Mouse (Mus musculus) intestine, postnatal 0 days (tissue): ENCODE data around the gene Rps6kc1. TPM values are rescaled to one million over a fixed set of nuclear protein-coding genes. Genes with fewer than 3 reads are reported as not detected.
A peak's percentile ranks its signal among the peaks of the same experiment; 100 is the strongest.

ENCODE experiments used
- ATAC-seq: fragments of 200-750 bp; cut with Nextera tagmentation; 2 replicates; pipeline ENCODE4 v1.8.0; 2017; ENCODE audit warnings: mild to moderate bottlenecking, moderate TSS enrichment, moderate library complexity
- H3K27ac ChIP-seq: fragments of 300-500 bp; sonication (generic); 2 replicates; pipeline ENCODE4 v1.5.1; 2014; ENCODE audit warnings: mild to moderate bottlenecking, low read depth, low read length, moderate library complexity
- H3K27me3 ChIP-seq: fragments of 300-500 bp; sonication (generic); replicated peaks from 2 replicates; pipeline ENCODE4 v1.6.1; 2014; ENCODE audit warnings: low read length, mixed read lengths; ENCODE audit not compliant: control insufficient read depth, insufficient read depth
- H3K36me3 ChIP-seq: fragments of 300-500 bp; sonication (generic); 2 replicates; pipeline ENCODE4 v1.6.1; 2014; ENCODE audit warnings: mild to moderate bottlenecking, moderate library complexity; ENCODE audit not compliant: control insufficient read depth, insufficient read depth
- H3K4me1 ChIP-seq: fragments of 300-500 bp; sonication (generic); replicated peaks from 2 replicates; pipeline ENCODE4 v1.6.1; 2014; ENCODE audit warnings: antibody characterized with exemption, low read length, mixed read lengths; ENCODE audit not compliant: control insufficient read depth, insufficient read depth
- H3K4me2 ChIP-seq: fragments of 300-500 bp; sonication (generic); replicated peaks from 2 replicates; pipeline ENCODE4 v1.6.1; 2014; ENCODE audit warnings: low read depth, mild to moderate bottlenecking, moderate library complexity
- H3K4me3 ChIP-seq: fragments of 300-500 bp; sonication (generic); 2 replicates; pipeline ENCODE4 v1.5.1; 2014; ENCODE audit warnings: low read depth, low read length
- H3K9ac ChIP-seq: fragments of 300-500 bp; sonication (generic); 2 replicates; pipeline ENCODE4 v1.6.1; 2014; ENCODE audit warnings: mild to moderate bottlenecking, low read depth, low read length
- H3K9me3 ChIP-seq: fragments of 300-500 bp; sonication (generic); 2 replicates; pipeline ENCODE4 v1.6.1; 2016; ENCODE audit warnings: mixed run types; ENCODE audit not compliant: control insufficient read depth
- CTCF ChIP-seq: sonication (generic); IDR thresholded peaks from 2 replicates; pipeline ENCODE4 v1.5.1; 2016; ENCODE audit warnings: low read depth, mild to moderate bottlenecking, control low read depth, antibody characterized with exemption, moderate library complexity
- WGBS: fragments of 180-500 bp; shearing (Covaris S2); extraction: QIAGEN DNeasy Blood & Tissue Kit; methylation state at CpG from one replicate; pipeline ENCODE4 v1.1.7; 2014; 5-methylcytosine and 5-hydroxymethylcytosine counted together
- polyA plus RNA-seq: library from polyadenylated mRNA; unstranded; fragments of >200 nt; fragmentation: Nextera tagmentation; extraction: Ambion mirVana; gene quantifications from 2 replicates; pipeline ENCODE4 v1.2.1, GENCODE M21; 2015

The Rps6kc1 gene
- polyA plus RNA-seq, 1 experiment from 2014 or later = 6.0 TPM

GRCm38 (mm10) chr1:190727385-190727784, 184.2 kb downstream of the Rps6kc1 start:
- TF ChIP-seq CTCF = no peak
- ATAC-seq = no peak

DNA sequence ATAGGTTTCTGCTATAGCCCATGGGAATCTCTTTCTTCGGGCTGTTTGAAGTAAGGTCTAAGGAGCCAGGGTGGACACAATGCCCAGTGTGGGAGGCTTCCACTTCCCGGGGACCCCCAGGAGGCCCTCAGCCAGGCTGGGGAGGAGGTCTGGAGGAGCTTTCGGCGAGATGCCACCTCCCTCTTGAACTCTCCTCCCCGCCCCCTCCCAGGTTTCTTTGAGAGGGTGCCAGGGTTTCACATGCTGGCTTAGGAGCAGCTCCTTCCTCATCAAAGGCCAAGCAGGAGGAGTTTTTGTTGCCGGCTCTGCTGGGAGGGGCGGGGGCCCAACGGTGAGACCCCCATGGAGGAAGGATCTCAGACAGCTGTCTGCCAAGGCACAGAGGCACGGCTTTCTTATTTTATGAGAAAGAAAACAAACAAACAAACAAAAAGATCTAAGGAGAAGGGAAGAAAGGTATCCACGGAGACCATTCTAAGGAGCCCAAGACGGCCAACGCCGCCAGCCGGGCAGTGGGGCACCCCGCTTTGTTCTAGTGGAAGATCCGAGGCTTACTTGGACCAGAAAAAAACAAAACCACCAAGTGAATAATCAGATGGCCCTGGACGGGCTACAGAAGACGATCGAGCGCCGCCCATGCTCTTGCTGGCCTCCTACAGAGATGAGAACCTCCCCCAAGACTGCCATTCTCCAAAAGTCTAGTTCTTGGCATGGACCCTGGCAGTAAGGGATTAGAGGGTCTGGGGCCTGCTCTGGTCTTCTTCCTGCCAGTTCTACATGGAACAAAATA, 186.8 kb downstream of the Rps6kc1 start:
- no peak for ATAC-seq
- H3K4me1 ChIP-seq = no peaks in the 10 kb centered on the region
- no peaks in the 10 kb centered on the region for H3K27me3 ChIP-seq
- 68% methylated on average over 21 of the region's 21 CpGs for WGBS
- H3K4me3 ChIP-seq = no peak overlapping the region
- H3K36me3 ChIP-seq = no peaks in the 10 kb centered on the region
- no peaks in the 10 kb centered on the region for H3K9me3 ChIP-seq
- no peak for TF ChIP-seq CTCF
- H3K27ac ChIP-seq = no peak overlapping the region
- no peak overlapping the region for H3K4me2 ChIP-seq
- no peak overlapping the region for H3K9ac ChIP-seq

More at GRCm38 (mm10) chr1:190727385-190727784, 184.2 kb downstream of the Rps6kc1 start:
- Histone ChIP-seq H3K9me3 (no peaks in the 10 kb centered on the region), H3K4me3 (no peak overlapping the region), H3K36me3 (no peaks in the 10 kb centered on the region), H3K4me1 (no peaks in the 10 kb centered on the region), H3K27me3 (no peaks in the 10 kb centered on the region), H3K9ac (no peak overlapping the region), H3K27ac (no peak overlapping the region), H3K4me2 (no peak overlapping the region)
- 42% methylated on average over 2 of the region's 2 CpGs for WGBS

DNA sequence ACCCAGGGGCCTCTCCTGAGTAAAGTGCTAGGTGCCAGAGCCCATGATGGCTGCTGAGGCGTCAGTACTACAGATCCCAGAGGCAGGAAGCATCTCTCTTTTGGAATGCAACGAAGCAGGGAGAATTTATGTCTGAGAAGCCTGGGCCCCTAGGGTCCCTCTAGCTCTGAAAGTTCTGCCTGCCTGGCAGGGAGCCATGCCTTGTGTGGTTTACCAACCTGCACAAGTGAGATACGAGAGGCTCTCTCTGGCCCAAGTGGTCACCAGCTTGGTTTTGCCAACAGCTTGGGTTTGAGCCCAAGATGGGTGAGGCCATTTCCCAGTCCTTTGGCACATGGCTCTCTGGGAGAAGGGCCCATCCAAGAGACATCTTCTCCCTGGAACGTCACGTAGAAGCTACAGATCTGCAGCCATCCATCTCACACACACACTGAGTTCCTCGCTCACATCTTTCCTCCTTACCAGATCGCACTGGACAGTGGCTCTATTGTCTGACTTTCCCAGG, 187.6 kb downstream of the Rps6kc1 start:
- H3K4me1 ChIP-seq = no peaks in the 10 kb centered on the region
- ATAC-seq = no peak
- no peak overlapping the region for H3K4me3 ChIP-seq
- H3K36me3 ChIP-seq = no peaks in the 10 kb centered on the region
- TF ChIP-seq CTCF = no peak
- WGBS = 77% methylated on average over 7 of the region's 7 CpGs
- H3K9me3 ChIP-seq = no peaks in the 10 kb centered on the region
- no peaks in the 10 kb centered on the region for H3K27me3 ChIP-seq
- H3K4me2 ChIP-seq = no peak overlapping the region
- H3K9ac ChIP-seq = no peak overlapping the region
- H3K27ac ChIP-seq = no peak overlapping the region

DNA sequence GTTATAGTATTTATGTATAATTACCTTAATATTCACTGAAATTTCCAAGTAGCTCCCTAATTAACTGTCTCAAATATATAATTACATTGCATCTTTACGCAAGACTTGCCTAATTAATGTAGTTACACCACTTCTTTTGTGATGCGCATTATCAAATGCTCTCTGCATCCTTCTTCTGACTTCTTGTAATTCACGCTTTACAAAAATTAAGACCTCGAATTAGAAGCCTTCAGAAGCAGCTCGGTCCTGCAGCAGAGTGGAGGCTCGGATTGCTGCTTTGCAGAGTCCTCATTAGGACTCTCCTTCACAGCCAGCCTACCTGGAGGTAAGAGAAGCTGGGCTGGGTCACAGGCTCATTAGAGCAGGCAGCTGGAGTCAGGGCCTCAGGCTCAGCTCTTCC, 197.7 kb downstream of the Rps6kc1 start:
- no peak for TF ChIP-seq CTCF
- no peaks in the 10 kb centered on the region for H3K36me3 ChIP-seq
- no peak overlapping the region for H3K4me2 ChIP-seq

GRCm38 (mm10) chr1:190697576-190697975, 214.0 kb downstream of the Rps6kc1 start:
- no peaks in the 10 kb centered on the region for H3K9me3 ChIP-seq
- no peak overlapping the region for H3K27ac ChIP-seq
- H3K27me3 ChIP-seq = no peaks in the 10 kb centered on the region
- no peak overlapping the region for H3K9ac ChIP-seq
- no peaks in the 10 kb centered on the region for H3K4me1 ChIP-seq
- WGBS = 22% methylated on average over 6 of the region's 6 CpGs
- no peaks in the 10 kb centered on the region for H3K36me3 ChIP-seq
- TF ChIP-seq CTCF = no peak
- no peak for ATAC-seq
- H3K4me2 ChIP-seq = no peak overlapping the region
- H3K4me3 ChIP-seq = no peak overlapping the region

More for the DNA sequence above, 197.7 kb downstream of the Rps6kc1 start:
- 84% methylated on average over 6 of the region's 6 CpGs for WGBS
- no peaks in the 10 kb centered on the region for H3K27me3 ChIP-seq
- ATAC-seq = no peak
- no peak overlapping the region for H3K4me3 ChIP-seq
- H3K9ac ChIP-seq = no peak overlapping the region
- H3K9me3 ChIP-seq = no peaks in the 10 kb centered on the region
- H3K4me1 ChIP-seq = no peaks in the 10 kb centered on the region
- H3K27ac ChIP-seq = no peak overlapping the region

GRCm38 (mm10) chr1:190695589-190695988, 216.0 kb downstream of the Rps6kc1 start:
- H3K4me1 ChIP-seq = no peaks in the 10 kb centered on the region
- H3K36me3 ChIP-seq = no peaks in the 10 kb centered on the region
- H3K27ac ChIP-seq = no peak overlapping the region
- H3K9ac ChIP-seq = no peak overlapping the region
- peak; percentile 76 for TF ChIP-seq CTCF
- ATAC-seq = no peak
- H3K9me3 ChIP-seq = no peaks in the 10 kb centered on the region
- H3K4me3 ChIP-seq = no peak overlapping the region
- 69% methylated on average over 11 of the region's 11 CpGs for WGBS
- H3K4me2 ChIP-seq = no peak overlapping the region
- H3K27me3 ChIP-seq = no peaks in the 10 kb centered on the region
